Mouse (Mus musculus): Measurements from ENCODE around the gene Ptk6. TPM values are rescaled to one million over a fixed set of nuclear protein-coding genes. Genes with fewer than 3 reads are reported as not detected.

Ptk6 gene
- polyA plus RNA-seq, 1 experiment: 0.10 TPM

DNA sequence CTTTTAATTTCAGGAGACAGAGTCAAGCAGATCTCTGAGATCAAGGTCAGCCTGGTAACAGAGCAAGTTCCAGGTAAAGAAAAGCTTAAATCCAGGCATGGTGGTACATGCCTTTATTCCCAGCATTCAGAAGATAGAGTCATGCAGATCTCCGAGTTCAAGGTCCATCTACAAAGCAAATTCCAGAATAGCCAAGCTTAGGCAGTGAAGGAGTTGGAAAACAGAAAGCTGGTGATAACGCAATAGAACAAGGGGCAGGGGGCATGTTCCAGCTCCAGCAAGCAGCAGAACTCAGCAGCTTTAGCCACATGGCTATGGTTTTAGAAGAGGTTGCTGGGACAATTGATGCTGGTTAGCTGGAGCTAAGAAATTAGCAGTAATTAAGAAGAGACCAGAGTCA, 22.4 kb upstream of the Ptk6 start:
- TF ChIP-seq CTCF (IDR thresholded peaks at IDR 0.05; ENCODE audit: extremely low read depth, insufficient read depth, low read length) (no peak), POLR2A (IDR thresholded peaks at IDR 0.05; ENCODE audit: extremely low read depth, insufficient read depth, low read length) (no peak)
- H3K27ac ChIP-seq (ENCODE audit: insufficient read depth, low read length): no peak overlapping the region
- no peak overlapping the region for H3K4me3 ChIP-seq (ENCODE audit: insufficient read depth, low read length)
- H3K4me1 ChIP-seq (ENCODE audit: control insufficient read depth, insufficient read depth, low read length): no peaks in the 10 kb centered on the region

DNA sequence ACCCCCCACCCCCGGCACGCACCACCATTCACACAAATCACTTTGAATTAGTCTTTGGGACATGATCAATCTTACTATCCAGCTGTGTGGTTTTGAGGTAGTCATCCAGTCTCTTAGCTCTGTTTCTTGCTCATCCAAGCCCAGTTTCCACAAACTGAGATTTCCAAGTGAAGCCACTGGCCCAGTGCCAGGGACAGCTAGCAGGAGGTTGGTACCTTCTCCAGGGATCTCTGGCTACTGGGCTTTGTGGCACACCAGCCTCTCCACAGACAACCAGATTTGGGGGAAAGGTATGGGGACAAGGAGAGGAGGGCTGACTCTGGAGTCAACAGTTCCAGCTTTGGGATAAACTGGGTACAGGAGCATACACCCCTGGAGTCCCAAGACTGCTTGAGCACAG, 17.8 kb upstream of the Ptk6 start:
- TF ChIP-seq POLR2A (IDR thresholded peaks at IDR 0.05; ENCODE audit: extremely low read depth, insufficient read depth, low read length): no peak
- TF ChIP-seq CTCF (IDR thresholded peaks at IDR 0.05; ENCODE audit: extremely low read depth, insufficient read depth, low read length): no peak
- no peaks in the 10 kb centered on the region for H3K4me1 ChIP-seq (ENCODE audit: control insufficient read depth, insufficient read depth, low read length)

DNA sequence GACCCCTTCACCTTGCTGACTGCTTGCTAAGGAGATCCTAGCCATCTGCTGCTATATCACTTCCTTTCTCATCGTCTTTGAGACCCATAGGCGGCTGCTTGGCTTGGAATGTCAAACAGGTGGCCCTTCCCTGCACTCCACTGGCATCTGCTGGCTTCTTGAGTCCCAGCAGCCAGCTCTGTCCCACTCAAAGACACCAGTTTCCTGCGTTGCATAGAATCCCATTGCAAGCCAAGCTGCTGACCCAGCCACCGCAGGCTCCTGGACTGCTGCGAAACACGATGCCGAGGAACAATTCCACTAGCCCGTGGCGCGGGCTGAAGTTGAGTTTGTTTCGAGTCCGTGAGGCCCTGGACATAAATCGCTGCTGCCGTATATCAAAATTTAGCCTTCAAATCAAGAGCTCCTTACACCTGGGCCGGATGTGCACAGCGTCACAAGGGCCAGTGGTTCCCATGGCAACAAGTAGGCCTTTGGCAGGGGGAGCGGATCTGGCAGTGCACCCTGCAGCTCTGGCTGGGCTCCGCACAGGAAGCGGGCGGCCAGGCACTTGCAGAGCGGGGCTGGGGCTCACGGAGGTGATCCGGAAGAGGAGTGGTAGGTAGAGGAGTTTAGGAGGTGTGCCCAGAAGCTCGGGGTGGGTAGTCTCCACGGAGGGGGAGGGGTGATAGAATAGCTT, 17.1 kb upstream of the Ptk6 start, which contains the start of gene Fndc11:
Gene Fndc11 (plus strand): TSS at position 476 of the 679 bp plus-strand sequence.
- TF ChIP-seq CTCF (IDR thresholded peaks at IDR 0.05; ENCODE audit: extremely low read depth, insufficient read depth, low read length): no peak
- TF ChIP-seq POLR2A (IDR thresholded peaks at IDR 0.05; ENCODE audit: extremely low read depth, insufficient read depth, low read length): no peak
- Histone ChIP-seq H3K4me1 (ENCODE audit: control insufficient read depth, insufficient read depth, low read length) (no peaks in the 10 kb centered on the region), H3K4me3 (ENCODE audit: insufficient read depth, low read length) (peak within 1 kb of the TSS; percentile 8; the same call in 1 of the 2 replicates), H3K27ac (ENCODE audit: insufficient read depth, low read length) (peak within 1 kb of the TSS; percentile 15; the same call in 1 of the 2 replicates)

More for the DNA sequence above, 17.8 kb upstream of the Ptk6 start:
- Histone ChIP-seq H3K27ac (ENCODE audit: insufficient read depth, low read length) (no peak overlapping the region), H3K4me3 (ENCODE audit: insufficient read depth, low read length) (no peak overlapping the region; the same call in 1 of the 2 replicates)

DNA sequence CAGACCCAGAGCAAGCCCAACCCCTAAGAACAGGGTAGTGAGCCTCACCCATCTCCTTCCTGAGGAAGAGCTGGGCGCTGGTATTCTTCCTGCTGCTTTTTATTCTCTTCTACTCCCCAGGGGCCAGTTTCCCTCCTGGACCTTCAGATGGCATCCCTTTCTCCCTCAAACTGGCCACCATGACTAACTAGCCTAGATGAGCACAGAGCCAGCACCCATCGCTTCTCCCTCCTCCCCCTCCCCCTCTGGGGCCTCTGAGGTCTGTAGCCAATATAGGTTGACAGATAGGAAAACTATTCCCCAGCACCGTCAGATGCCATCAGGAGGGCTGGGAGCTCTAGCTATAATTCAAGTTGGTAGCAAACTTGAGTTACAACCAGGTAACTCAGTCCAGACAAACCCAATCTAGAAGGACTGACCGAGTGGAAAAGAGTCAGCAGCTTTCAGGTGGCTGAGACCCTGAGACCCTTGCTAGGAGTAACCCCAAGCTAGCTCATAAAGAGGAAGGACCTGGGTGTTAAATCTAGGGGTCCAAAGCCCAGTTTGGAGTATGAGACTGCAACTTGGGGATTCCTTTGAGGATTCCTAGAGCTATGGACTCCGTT, 16.4 kb upstream of the Ptk6 start:
- Histone ChIP-seq H3K4me3 (ENCODE audit: insufficient read depth, low read length) (no peak overlapping the region), H3K4me1 (ENCODE audit: control insufficient read depth, insufficient read depth, low read length) (no peaks in the 10 kb centered on the region), H3K27ac (ENCODE audit: insufficient read depth, low read length) (peak overlapping the region; percentile 15; the same call in 1 of the 2 replicates)
- no peak for TF ChIP-seq CTCF (IDR thresholded peaks at IDR 0.05; ENCODE audit: extremely low read depth, insufficient read depth, low read length)
- no peak for TF ChIP-seq POLR2A (IDR thresholded peaks at IDR 0.05; ENCODE audit: extremely low read depth, insufficient read depth, low read length)

DNA sequence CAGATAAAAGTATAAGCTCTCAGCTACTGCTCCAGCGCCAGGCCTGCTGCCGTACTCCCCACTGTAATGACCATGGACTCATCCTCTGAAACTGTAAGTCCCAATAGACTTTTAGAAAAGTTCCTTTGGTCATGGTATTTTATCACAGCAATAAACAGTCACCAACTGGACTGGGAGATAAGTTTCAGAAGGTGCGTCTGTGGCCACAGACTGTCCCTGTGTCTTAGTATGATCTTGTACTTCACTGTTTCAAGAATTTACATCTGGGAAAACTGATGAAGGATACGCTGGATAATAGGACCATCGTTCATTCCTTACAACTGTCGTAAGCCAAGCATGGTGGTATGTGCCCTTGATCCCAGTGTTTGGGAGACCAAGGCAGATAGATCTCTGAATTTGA, 13.4 kb upstream of the Ptk6 start:
- Histone ChIP-seq H3K27ac (ENCODE audit: insufficient read depth, low read length) (no peak overlapping the region), H3K4me3 (ENCODE audit: insufficient read depth, low read length) (no peak overlapping the region), H3K4me1 (ENCODE audit: control insufficient read depth, insufficient read depth, low read length) (no peaks in the 10 kb centered on the region)
- no peak for TF ChIP-seq CTCF (IDR thresholded peaks at IDR 0.05; ENCODE audit: extremely low read depth, insufficient read depth, low read length)
- TF ChIP-seq POLR2A (IDR thresholded peaks at IDR 0.05; ENCODE audit: extremely low read depth, insufficient read depth, low read length): no peak

DNA sequence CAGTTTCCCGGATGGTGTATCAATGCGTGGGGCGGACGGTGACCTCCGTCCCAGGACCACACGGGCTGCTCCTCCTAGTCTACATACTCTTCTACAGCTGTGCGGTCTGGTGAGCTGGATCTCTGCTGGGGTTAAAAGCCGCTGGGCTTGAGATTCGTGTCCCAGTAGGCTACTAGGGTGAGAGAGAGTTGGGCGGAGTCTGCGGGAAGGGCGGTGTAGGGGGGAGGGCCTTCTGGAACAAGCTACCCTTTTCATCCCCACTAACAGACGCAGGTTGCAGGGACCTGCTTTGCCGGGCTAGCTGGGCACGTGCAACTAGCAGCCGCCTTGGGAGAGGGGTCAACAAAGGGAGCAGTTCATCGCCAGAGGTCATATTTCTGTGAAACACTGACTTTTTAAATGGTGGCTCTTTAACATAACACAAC, 10.4 kb upstream of the Ptk6 start, which contains the start of gene Srms:
Gene Srms (minus strand): TSS at position 165 of the 425 bp plus-strand sequence.
- H3K27ac ChIP-seq (ENCODE audit: insufficient read depth, low read length): no peak within 1 kb of the TSS
- H3K4me1 ChIP-seq (ENCODE audit: control insufficient read depth, insufficient read depth, low read length): no peaks in the 10 kb centered on the region
- peak within 1 kb of the TSS; percentile 22 for H3K4me3 ChIP-seq (ENCODE audit: insufficient read depth, low read length)
- TF ChIP-seq POLR2A (IDR thresholded peaks at IDR 0.05; ENCODE audit: extremely low read depth, insufficient read depth, low read length) (no peak), CTCF (IDR thresholded peaks at IDR 0.05; ENCODE audit: extremely low read depth, insufficient read depth, low read length) (no peak)

DNA sequence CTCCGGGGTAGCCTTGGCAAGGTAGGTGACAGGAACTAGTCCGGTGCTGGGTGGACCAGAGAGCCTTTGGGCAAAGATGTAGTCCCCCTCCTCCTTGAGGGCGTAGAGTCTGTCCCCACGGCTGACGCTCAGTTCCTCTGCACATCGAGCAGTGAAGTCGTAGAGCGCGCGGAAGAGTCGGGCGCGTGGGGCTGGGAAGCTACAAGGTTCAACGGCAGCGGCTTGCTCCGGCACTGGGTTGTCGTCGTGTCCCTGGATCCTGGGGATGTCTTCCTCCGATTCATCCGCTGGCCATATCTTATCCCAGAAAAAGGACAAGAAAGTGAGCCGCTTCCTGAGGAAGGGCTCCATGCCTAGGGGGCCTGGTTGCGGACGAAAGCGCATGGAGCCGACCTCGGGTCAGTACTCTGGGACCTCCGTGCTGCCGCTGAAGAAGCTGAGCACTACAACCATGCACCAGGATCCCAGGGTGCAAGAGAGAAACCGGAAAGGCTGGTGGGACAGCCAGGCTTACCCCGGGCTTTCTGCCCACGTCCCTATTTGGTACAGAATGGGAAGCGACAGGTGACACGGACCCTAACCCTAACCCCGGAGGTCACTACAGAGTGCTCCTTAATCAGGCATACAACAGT, 9.9 kb upstream of the Ptk6 start:
- no peak for TF ChIP-seq CTCF (IDR thresholded peaks at IDR 0.05; ENCODE audit: extremely low read depth, insufficient read depth, low read length)
- no peak for TF ChIP-seq POLR2A (IDR thresholded peaks at IDR 0.05; ENCODE audit: extremely low read depth, insufficient read depth, low read length)
- H3K4me1 ChIP-seq (ENCODE audit: control insufficient read depth, insufficient read depth, low read length): no peaks in the 10 kb centered on the region

DNA sequence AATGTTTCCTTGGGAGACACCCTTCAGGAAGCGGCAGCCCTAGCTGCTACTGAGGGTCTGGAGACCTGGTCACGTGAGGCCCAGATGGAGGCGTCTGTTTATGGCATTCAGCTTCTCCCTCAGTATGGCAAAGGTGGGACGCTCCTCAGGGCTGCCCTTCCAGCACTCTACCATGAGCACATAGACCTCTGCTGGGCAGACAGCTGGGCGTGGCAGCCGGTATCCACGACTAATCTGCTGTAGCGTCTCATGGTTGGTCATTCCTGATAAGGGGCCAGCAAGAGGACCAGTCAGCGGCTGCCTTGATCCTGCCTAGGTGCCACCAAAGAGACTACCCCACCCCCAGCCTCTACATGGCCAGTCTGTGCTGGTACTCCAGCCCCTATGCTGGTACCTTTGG, 3.5 kb upstream of the Ptk6 start:
- no peak overlapping the region for H3K27ac ChIP-seq (ENCODE audit: insufficient read depth, low read length)
- no peaks in the 10 kb centered on the region; the same call in 1 of the 2 replicates for H3K4me1 ChIP-seq (ENCODE audit: control insufficient read depth, insufficient read depth, low read length)
- H3K4me3 ChIP-seq (ENCODE audit: insufficient read depth, low read length): no peak overlapping the region
- TF ChIP-seq POLR2A (IDR thresholded peaks at IDR 0.05; ENCODE audit: extremely low read depth, insufficient read depth, low read length): no peak
- TF ChIP-seq CTCF (IDR thresholded peaks at IDR 0.05; ENCODE audit: extremely low read depth, insufficient read depth, low read length): no peak

More for the DNA sequence above, 9.9 kb upstream of the Ptk6 start:
- H3K27ac ChIP-seq (ENCODE audit: insufficient read depth, low read length): no peak overlapping the region
- H3K4me3 ChIP-seq (ENCODE audit: insufficient read depth, low read length): peak overlapping the region; percentile 22

DNA sequence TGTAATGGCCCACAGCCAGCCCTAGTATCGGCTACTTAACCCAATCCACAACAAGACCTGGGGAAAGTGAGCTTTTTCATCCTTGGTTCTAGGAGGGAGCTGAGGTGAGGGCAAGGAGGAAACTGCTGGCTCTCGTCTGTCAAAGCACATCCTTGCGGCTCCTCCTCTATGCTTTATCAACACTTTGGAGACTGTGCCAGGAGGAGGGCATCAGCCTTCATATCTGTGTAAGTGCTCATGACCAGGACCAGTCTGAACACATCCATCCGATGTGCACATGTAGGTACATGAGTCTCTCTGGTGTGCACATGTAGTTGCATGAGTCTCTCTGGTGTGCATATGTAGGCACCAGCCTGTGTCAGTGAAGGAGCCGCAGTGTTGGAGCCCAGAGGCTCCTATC, 3.1 kb upstream of the Ptk6 start:
- TF ChIP-seq POLR2A (IDR thresholded peaks at IDR 0.05; ENCODE audit: extremely low read depth, insufficient read depth, low read length) (no peak), CTCF (IDR thresholded peaks at IDR 0.05; ENCODE audit: extremely low read depth, insufficient read depth, low read length) (no peak)
- no peak overlapping the region for H3K4me3 ChIP-seq (ENCODE audit: insufficient read depth, low read length)
- no peak overlapping the region for H3K27ac ChIP-seq (ENCODE audit: insufficient read depth, low read length)
- H3K4me1 ChIP-seq (ENCODE audit: control insufficient read depth, insufficient read depth, low read length): no peaks in the 10 kb centered on the region; the same call in 1 of the 2 replicates

Measured in cortical plate, adult 2 months (tissue).